Mouse (Mus musculus) E14TG2a.4 (cell line): ENCODE measurements around the gene Iqgap1.

Source experiments
- CTCF ChIP-seq: conservative IDR thresholded peaks from 2 replicates; pipeline ENCODE4 v1.5.1; 2014; ENCODE audit warnings: low read length
- NANOG ChIP-seq: IDR thresholded peaks from 2 replicates; pipeline ENCODE4 v1.6.1; 2014; ENCODE audit warnings: borderline replicate concordance, low read length, mixed read lengths
- POU5F1 ChIP-seq: IDR thresholded peaks from 2 replicates; pipeline ENCODE4 v1.6.1; 2014; ENCODE audit warnings: low read length, borderline replicate concordance

DNA sequence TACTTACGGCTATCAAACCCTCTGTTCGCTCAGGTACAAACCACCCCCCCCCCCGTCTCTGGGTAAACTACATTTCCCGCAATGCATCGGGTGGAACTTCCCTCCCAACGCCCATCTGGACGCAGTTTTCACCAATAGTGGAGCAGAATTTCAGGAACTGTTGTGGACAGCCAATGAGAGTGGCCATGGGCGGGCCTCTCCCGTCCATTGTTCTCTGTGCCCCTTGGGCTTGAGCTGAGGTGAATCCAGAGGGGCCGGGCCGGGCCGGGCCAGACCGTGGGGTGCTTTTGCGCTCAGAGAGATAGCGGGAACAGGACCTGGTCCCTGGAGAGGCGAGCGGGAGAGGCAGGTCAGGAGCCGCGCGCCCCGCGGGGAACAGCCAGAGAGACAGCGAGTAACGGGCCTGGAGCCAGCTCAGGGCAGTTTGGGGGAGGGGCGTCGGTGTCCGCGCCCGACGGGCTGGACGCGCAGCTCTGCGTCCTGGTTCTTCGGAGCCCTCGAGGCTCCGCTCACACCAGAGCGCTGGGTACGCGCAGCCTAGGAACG is 35.0 kb upstream of the Iqgap1 start, which contains the start of gene Zscan2:
- no peak for TF ChIP-seq CTCF
- no peak for TF ChIP-seq POU5F1
- no peak for TF ChIP-seq NANOG
